Mouse (Mus musculus): Measurements from ENCODE around the gene Ltb4r2. TPM values are rescaled to one million over a fixed set of nuclear protein-coding genes. Genes with fewer than 3 reads are reported as not detected.

Ltb4r2 gene
- polyA plus RNA-seq (2016; fragmentation: Nextera tagmentation; extraction: Ambion mirVana), result 0.23 and 0.30 TPM in 2 replicates

GRCm38 (mm10) chr14:55761163-55761562 lies at the start of gene Ltb4r2:
Gene Ltb4r2 (plus strand): TSS chr14:55761428.
- 80% methylated on average over 6 of the region's 6 CpGs for WGBS
- peaks cover 57% of the 10 kb centered on the region for H3K27me3 ChIP-seq (ENCODE audit: low read depth, poor library complexity, severe bottlenecking)
- H3K9me3 ChIP-seq (replicated peaks), result no peaks in the 10 kb centered on the region
- H3K27ac ChIP-seq, result peak within 1 kb of the TSS; percentile 91
- H3K4me1 ChIP-seq, result peaks cover 18% of the 10 kb centered on the region
- peaks cover 8% of the 10 kb centered on the region for H3K36me3 ChIP-seq
- peak within 1 kb of the TSS; percentile 70 for H3K4me3 ChIP-seq
- DNase-seq (ENCODE audit: low spot score), result no peak

- peaks cover 15% of the 10 kb centered on the region for H3K4me1 ChIP-seq
- no peak overlapping the region for H3K4me3 ChIP-seq
- H3K36me3 ChIP-seq, result peaks cover 7% of the 10 kb centered on the region
- H3K27me3 ChIP-seq (ENCODE audit: low read depth, poor library complexity, severe bottlenecking), result peaks cover 36% of the 10 kb centered on the region
- 79% methylated on average over 7 of the region's 7 CpGs for WGBS
- H3K9me3 ChIP-seq (replicated peaks), result no peaks in the 10 kb centered on the region
- no peak for DNase-seq (ENCODE audit: low spot score)
- no peak overlapping the region for H3K27ac ChIP-seq
These were observed 49.4 kb upstream of the Ltb4r2 start for GRCm38 (mm10) chr14:55711786-55712185.

GRCm38 (mm10) chr14:55713007-55713728 lies 48.1 kb upstream of the Ltb4r2 start:
- peak; percentile 36 for DNase-seq (ENCODE audit: low spot score)
- Histone ChIP-seq H3K9me3 (replicated peaks) (no peaks in the 10 kb centered on the region), H3K4me3 (peak overlapping the region; percentile 37), H3K4me1 (peaks cover 20% of the 10 kb centered on the region), H3K27ac (no peak overlapping the region), H3K36me3 (peaks cover 19% of the 10 kb centered on the region), H3K27me3 (ENCODE audit: low read depth, poor library complexity, severe bottlenecking) (peaks cover 36% of the 10 kb centered on the region)
- 15% methylated on average over 25 of the region's 25 CpGs for WGBS

- H3K36me3 ChIP-seq, result peaks cover 24% of the 10 kb centered on the region
- 16% methylated on average over 4 of the region's 4 CpGs for WGBS
- H3K4me3 ChIP-seq, result peak within 1 kb of the TSS; percentile 37
- H3K4me1 ChIP-seq, result peaks cover 20% of the 10 kb centered on the region
- H3K27me3 ChIP-seq (ENCODE audit: low read depth, poor library complexity, severe bottlenecking), result peaks cover 36% of the 10 kb centered on the region
- DNase-seq (ENCODE audit: low spot score), result no peak
- H3K27ac ChIP-seq, result no peak within 1 kb of the TSS
- no peaks in the 10 kb centered on the region for H3K9me3 ChIP-seq (replicated peaks)
These were observed 47.5 kb upstream of the Ltb4r2 start, which contains the start of gene Tgm1 for GRCm38 (mm10) chr14:55713729-55714122. Gene Tgm1 (minus strand): TSS chr14:55713926.

GRCm38 (mm10) chr14:55714893-55715292 lies 46.3 kb upstream of the Ltb4r2 start:
- DNase-seq (ENCODE audit: low spot score), result no peak
- 33% methylated on average over 6 of the region's 6 CpGs for WGBS

GRCm38 (mm10) chr14:55716271-55716670 lies 45.0 kb upstream of the Ltb4r2 start:
- Histone ChIP-seq H3K27ac (no peak overlapping the region), H3K4me3 (no peak overlapping the region), H3K36me3 (peaks cover 37% of the 10 kb centered on the region), H3K27me3 (ENCODE audit: low read depth, poor library complexity, severe bottlenecking) (peaks cover 30% of the 10 kb centered on the region), H3K4me1 (peaks cover 24% of the 10 kb centered on the region), H3K9me3 (replicated peaks) (no peaks in the 10 kb centered on the region)
- WGBS, result 96% methylated on average over 6 of the region's 6 CpGs
- DNase-seq (ENCODE audit: low spot score), result no peak

More at GRCm38 (mm10) chr14:55714893-55715292, 46.3 kb upstream of the Ltb4r2 start:
- Histone ChIP-seq H3K4me3 (no peak overlapping the region), H3K4me1 (peaks cover 20% of the 10 kb centered on the region), H3K36me3 (peaks cover 33% of the 10 kb centered on the region), H3K27me3 (ENCODE audit: low read depth, poor library complexity, severe bottlenecking) (peaks cover 36% of the 10 kb centered on the region), H3K27ac (no peak overlapping the region), H3K9me3 (replicated peaks) (no peaks in the 10 kb centered on the region)

- peaks cover 24% of the 10 kb centered on the region for H3K27me3 ChIP-seq (ENCODE audit: low read depth, poor library complexity, severe bottlenecking)
- WGBS, result 75% methylated on average over 8 of the region's 8 CpGs
- DNase-seq (ENCODE audit: low spot score), result no peak
- peaks cover 28% of the 10 kb centered on the region for H3K4me1 ChIP-seq
- H3K4me3 ChIP-seq, result no peak overlapping the region
- no peaks in the 10 kb centered on the region for H3K9me3 ChIP-seq (replicated peaks)
- H3K27ac ChIP-seq, result no peak overlapping the region
- peaks cover 37% of the 10 kb centered on the region for H3K36me3 ChIP-seq
These were observed 44.3 kb upstream of the Ltb4r2 start for GRCm38 (mm10) chr14:55716884-55717283.

GRCm38 (mm10) chr14:55719737-55720136 lies 41.5 kb upstream of the Ltb4r2 start:
- Histone ChIP-seq H3K27ac (no peak overlapping the region), H3K4me1 (peaks cover 18% of the 10 kb centered on the region), H3K9me3 (replicated peaks) (no peaks in the 10 kb centered on the region), H3K4me3 (no peak overlapping the region), H3K36me3 (peaks cover 37% of the 10 kb centered on the region), H3K27me3 (ENCODE audit: low read depth, poor library complexity, severe bottlenecking) (no peaks in the 10 kb centered on the region)
- DNase-seq (ENCODE audit: low spot score), result no peak
- WGBS, result 91% methylated on average over 6 of the region's 6 CpGs

GRCm38 (mm10) chr14:55720666-55721065 lies 40.6 kb upstream of the Ltb4r2 start:
- H3K4me3 ChIP-seq, result no peak overlapping the region
- no peaks in the 10 kb centered on the region for H3K27me3 ChIP-seq (ENCODE audit: low read depth, poor library complexity, severe bottlenecking)
- H3K27ac ChIP-seq, result no peak overlapping the region
- no peak for DNase-seq (ENCODE audit: low spot score)
- no peaks in the 10 kb centered on the region for H3K9me3 ChIP-seq (replicated peaks)
- peaks cover 18% of the 10 kb centered on the region for H3K4me1 ChIP-seq
- WGBS, result 95% methylated on average over 12 of the region's 12 CpGs
- peaks cover 37% of the 10 kb centered on the region for H3K36me3 ChIP-seq

- Histone ChIP-seq H3K4me1 (peaks cover 18% of the 10 kb centered on the region), H3K4me3 (peak overlapping the region; percentile 78), H3K27me3 (ENCODE audit: low read depth, poor library complexity, severe bottlenecking) (no peaks in the 10 kb centered on the region), H3K27ac (no peak overlapping the region), H3K36me3 (peaks cover 35% of the 10 kb centered on the region), H3K9me3 (replicated peaks) (no peaks in the 10 kb centered on the region)
- no peak for DNase-seq (ENCODE audit: low spot score)
- WGBS, result 81% methylated on average over 6 of the region's 6 CpGs
These were observed 40.2 kb upstream of the Ltb4r2 start for GRCm38 (mm10) chr14:55721076-55721475.

- Histone ChIP-seq H3K27ac (peak within 1 kb of the TSS; percentile 89), H3K4me3 (peak within 1 kb of the TSS; percentile 78), H3K4me1 (peaks cover 16% of the 10 kb centered on the region), H3K9me3 (replicated peaks) (no peaks in the 10 kb centered on the region), H3K36me3 (peaks cover 29% of the 10 kb centered on the region), H3K27me3 (ENCODE audit: low read depth, poor library complexity, severe bottlenecking) (no peaks in the 10 kb centered on the region)
- WGBS, result under 1% methylated on average over 50 of the region's 50 CpGs
- DNase-seq (ENCODE audit: low spot score), result peak; percentile 98
These were observed 39.4 kb upstream of the Ltb4r2 start, which contains the start of gene Rabggta for GRCm38 (mm10) chr14:55721700-55722437. Gene Rabggta (minus strand): TSS chr14:55722263.

- Histone ChIP-seq H3K4me1 (peaks cover 13% of the 10 kb centered on the region), H3K27me3 (ENCODE audit: low read depth, poor library complexity, severe bottlenecking) (no peaks in the 10 kb centered on the region; the same call in 1 of the 2 replicates), H3K4me3 (peak overlapping the region; percentile 78), H3K36me3 (peaks cover 23% of the 10 kb centered on the region), H3K27ac (peak overlapping the region; percentile 89), H3K9me3 (replicated peaks) (no peaks in the 10 kb centered on the region)
- 54% methylated on average over 8 of the region's 8 CpGs for WGBS
- no peak for DNase-seq (ENCODE audit: low spot score)
These were observed 38.7 kb upstream of the Ltb4r2 start for GRCm38 (mm10) chr14:55722438-55722945.

GRCm38 (mm10) chr14:55723433-55723832 lies 37.8 kb upstream of the Ltb4r2 start:
- Histone ChIP-seq H3K36me3 (peaks cover 15% of the 10 kb centered on the region), H3K4me3 (no peak overlapping the region), H3K27me3 (ENCODE audit: low read depth, poor library complexity, severe bottlenecking) (no peaks in the 10 kb centered on the region; the same call in 1 of the 2 replicates), H3K9me3 (replicated peaks) (no peaks in the 10 kb centered on the region), H3K27ac (no peak overlapping the region), H3K4me1 (peaks cover 13% of the 10 kb centered on the region)
- no peak for DNase-seq (ENCODE audit: low spot score)
- WGBS, result 94% methylated on average over 7 of the region's 7 CpGs

Measured in limb, embryonic 10.5 days (tissue).